Mouse (Mus musculus): Measurements from ENCODE around the gene Wnk2.

Gene Wnk2

DNA sequence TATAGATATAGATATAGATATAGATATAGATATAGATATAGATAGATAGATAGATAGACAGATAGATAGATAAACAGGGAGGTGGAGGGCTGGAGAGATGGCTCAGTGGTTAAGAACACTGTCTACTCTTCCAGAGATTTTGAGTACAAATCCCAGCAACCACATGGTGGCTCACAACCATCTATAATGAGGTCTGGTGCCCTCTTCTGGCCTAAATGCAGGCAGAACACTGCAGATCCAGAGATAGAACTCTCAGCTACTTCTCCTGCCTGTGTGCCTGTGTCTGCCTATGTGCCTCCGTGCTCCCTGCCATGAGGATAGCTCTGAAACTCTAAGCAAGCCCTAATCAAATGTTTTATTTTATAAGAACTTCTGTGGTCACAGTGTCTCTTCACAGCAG, 100.4 kb downstream of the Wnk2 start:
- no peak for DNase-seq (ENCODE audit: low read depth, low spot score)

DNA sequence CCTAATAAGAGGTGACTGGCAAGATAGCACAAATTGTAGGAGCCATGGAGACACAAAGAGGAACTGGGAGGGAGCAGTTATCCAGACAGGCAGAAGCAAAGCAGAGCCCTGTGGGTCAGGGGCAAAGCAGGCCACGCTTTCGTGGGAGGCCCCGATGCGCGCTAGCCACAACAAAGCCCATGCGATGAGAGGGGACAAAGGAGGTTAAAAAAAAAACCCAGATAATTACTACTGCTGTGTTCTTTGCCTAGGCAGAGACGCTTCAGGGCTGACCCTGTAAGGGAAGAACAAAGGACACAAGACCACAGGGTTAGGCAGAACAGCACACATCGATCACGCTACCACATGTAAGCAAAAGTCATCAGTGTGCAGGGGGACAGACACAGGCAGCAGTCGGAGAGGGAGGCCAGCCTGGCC, 103.7 kb downstream of the Wnk2 start:
- no peak for DNase-seq (ENCODE audit: low read depth, low spot score)

DNA sequence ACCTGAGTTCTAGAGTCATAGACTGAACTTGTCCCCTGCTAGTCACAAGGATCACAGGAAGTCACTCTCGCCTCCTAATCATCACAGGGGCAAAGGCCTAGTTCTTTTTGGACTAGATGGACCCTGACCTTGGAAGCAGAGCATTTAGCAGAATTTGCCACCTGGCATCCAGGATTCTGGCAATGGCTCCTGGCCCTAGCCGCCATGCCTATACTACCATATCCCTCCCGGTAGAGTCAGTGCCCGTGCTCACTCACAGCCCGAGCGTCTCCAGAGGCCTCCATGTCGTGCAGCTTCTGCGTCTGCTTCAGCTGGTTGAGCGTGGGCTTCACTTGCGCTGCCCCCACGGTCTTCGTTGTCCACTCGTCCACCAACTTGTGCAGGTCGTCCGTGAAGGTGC, 105.4 kb downstream of the Wnk2 start:
- no peak for DNase-seq (ENCODE audit: low read depth, low spot score)

DNA sequence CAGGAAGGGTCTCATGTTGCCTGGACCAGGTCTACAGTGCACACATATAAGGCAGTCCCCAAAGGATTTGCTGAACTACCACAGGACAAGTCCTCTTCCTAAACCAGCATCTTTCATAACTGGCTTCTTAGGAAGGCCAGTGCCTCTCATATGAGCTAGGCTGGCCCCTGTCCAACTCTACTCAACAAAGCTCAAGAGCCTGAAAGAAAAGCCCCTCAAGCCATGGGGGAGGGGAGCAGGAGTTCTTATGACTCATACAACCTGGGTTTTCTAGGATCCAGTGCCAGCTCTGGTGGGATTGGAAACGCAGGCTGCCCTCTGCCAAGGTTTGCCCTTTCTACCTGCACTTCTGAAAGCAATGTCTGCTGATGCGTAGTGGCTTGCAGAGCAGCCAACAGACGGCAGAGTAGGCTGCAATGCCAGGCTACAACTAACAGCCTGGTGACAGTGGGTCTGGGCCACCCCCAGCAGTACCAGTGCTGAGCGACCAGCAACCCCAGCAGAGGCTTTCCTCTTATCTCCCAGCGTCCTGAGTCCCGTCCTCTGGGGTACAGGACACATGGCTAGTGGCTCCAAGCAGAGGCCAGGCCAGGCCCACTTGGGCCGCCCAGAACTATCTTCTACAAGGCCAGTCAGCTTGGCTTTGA, 110.8 kb downstream of the Wnk2 start:
- peak; percentile 71 for DNase-seq (ENCODE audit: low read depth, low spot score)

DNA sequence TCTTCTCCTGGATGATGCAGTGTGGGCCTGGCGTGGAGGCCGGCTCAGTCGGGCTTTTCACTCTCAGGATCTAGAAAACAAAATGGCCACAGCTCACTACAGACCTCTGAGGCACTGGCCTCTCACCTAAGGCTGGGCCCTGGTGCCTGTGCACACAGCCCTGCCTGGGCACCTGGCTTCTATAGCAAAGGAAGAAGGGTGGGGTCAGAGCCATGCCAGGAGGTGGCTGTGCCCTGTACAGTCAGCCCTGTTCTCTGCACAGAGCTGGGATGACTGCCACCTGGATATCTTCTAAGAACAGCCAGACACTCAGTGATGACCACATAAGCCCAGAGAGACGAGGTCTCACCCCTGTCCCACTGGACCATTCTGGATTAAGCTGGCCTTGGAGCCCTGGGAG, 111.4 kb downstream of the Wnk2 start:
- DNase-seq (ENCODE audit: low read depth, low spot score): no peak

DNA sequence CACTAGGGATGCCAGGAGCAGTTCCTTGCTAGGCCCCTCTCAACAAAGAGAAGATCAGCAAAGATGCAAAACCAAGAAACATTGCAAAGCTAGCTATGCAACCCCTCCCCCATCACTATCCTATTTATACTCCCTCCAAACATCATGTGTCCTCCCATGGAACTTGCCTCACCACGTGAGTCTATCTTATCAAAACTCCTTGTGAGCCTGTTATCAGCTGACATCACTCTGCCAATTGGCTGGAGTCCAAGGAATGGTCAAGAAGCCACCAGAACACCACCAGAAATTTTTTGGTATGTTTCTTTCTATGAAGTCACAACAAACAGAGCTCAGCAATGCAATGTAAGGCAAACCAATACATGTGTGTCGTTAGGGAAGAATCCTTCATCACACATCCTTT, 116.8 kb downstream of the Wnk2 start:
- DNase-seq (ENCODE audit: low read depth, low spot score): no peak

DNA sequence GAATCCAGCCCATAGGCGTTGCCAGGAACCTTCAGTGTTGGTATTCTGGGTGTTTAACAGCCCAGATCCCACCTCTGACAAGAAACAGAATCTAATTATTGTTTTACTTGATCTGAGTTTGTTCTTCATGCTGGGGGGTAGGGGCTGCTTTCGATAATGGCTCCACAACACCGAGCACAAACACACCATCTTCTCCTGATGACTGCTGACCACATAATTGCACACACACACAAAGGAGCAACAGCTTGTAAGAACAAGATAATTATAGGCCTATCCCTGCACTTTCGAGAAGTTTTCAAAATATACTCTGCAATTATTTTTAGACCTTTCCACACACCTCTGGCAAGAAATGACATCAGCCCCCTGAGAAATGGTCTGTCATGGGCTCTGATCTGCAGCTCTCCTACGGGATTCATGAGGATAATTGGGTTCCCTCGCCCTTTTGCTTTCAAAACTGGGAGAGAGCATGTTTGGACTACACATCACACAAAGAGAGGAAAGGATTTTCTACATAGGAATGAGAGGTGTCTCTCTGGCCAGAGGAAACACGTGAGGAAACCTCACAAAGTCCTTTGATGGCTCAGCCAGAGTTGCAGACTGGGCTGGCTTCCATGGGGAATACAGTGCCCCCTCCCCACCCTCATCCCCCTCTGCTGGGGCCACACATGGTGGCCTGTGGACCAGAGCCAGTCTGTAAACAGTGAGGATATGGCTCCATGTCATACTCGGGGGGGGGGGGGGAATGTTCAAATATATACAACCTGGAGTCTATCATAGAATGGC, 118.9 kb downstream of the Wnk2 start:
- DNase-seq (ENCODE audit: low read depth, low spot score): no peak

DNA sequence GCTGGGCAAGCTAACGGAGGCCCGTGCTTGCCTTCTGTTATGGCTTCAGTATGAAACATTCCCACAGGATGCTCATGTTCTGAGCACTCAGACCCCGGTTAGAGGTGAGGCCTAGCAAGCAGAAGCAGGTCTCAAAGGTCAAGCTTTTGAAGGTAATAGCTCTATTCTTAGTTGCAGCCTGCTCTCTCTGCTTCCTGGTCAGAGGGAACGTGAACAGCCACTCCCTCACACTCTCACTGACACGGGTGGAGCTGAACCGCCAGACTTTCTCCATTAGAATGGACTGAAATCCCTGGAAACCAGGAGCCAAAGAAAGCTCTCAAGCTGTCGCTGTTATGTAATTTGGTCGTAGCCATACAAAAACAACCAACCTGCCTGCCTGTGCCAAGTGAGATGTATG, 120.8 kb downstream of the Wnk2 start:
- DNase-seq (ENCODE audit: low read depth, low spot score): no peak

DNA sequence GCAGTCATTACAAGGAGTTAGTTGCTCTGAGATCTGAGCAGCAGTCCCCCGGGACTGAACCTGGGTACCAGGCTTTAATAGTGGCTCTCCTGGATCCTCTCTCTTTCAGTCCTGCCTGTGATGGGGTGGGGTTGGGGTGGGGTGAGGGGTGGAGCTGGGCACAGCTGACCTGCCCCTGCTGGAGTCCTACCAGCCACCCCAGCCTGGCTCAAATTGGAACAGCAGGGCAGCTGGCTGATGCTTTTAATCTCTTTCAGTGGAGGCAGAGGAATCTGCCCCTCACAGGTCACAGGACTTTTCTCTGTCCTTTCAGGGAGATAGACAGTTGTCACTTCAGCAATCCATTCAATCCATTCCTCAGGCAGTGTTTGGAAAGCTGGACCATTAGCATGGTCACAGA, 122.3 kb downstream of the Wnk2 start:
- no peak for DNase-seq (ENCODE audit: low read depth, low spot score)

DNA sequence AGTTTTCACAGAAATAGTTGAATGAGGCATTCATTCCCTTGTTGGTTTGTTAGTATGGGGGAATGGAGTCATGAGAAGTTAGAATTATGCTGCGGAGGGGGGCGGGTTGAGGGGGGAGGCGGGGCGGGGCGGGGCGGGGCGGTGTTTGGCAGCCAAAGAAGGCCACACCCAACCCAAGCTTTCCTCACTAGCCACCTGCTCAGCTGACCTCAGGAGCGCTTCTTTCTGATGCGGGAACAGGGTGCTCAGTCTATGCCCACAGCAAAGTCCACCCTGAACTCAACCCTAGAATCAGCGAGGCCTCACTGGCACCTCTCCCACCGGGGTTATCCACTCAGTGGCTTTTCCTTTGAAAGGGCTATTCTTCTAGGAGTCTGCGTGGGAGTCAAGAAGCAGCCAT, 123.1 kb downstream of the Wnk2 start:
- no peak for DNase-seq (ENCODE audit: low read depth, low spot score)

DNA sequence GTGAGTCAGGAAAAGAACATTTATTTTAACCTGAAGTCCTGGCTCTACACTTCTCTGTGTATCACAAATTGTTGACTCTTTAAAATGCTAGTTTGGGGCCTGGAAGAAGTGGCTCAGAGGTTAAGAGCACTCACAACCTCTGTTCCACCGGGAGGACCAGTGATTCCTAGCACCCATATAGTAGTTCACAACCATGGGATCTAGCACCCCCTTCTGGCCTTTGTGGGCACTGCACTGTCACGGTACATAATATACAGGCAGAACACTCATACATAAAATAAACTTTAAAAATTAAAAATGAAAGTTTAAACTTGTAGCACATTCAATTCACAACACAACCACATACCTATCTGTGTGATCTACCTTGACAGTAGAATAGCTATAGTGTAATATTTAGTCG, 126.1 kb downstream of the Wnk2 start:
- no peak for DNase-seq (ENCODE audit: low read depth, low spot score)

DNA sequence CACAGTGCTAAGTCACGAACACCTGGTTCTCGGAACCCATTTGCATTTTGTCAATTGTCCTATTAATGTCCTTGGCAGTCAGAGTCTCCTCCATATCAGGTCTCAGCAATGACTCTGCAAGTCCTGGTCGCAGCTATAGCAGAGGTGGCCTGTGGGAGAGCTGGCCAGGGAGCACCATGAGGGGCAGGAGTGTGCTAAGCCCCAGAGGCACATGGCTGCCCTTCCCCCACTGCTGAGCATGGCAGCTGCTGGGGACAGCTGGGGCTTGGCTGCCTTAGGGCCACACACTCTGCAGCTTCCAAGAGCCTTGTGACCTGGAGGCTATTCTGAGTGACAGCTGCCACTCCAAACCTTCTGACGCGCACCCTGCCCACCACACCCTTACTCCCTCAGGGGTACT, 127.7 kb downstream of the Wnk2 start:
- DNase-seq (ENCODE audit: low read depth, low spot score): peak; percentile 69

DNA sequence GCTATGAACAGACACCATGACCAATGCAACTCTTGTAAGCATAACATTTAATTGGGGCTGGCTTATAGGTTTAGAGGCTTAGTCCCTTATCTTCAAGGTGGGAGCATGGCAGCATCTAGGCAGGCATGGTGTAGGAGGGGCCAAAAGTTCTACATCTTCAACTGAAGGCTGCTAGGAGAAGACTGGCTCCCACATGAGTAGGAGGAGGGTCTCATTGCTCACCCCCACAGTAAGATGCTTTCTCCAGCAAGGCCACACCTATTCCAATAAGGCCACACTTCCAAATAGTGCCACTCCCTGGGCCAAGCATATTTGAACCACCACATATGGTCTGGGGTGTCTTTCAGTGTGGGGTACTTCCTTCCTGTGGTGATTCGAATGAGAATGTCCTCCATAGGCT, 130.4 kb downstream of the Wnk2 start:
- no peak for DNase-seq (ENCODE audit: low read depth, low spot score)

DNA sequence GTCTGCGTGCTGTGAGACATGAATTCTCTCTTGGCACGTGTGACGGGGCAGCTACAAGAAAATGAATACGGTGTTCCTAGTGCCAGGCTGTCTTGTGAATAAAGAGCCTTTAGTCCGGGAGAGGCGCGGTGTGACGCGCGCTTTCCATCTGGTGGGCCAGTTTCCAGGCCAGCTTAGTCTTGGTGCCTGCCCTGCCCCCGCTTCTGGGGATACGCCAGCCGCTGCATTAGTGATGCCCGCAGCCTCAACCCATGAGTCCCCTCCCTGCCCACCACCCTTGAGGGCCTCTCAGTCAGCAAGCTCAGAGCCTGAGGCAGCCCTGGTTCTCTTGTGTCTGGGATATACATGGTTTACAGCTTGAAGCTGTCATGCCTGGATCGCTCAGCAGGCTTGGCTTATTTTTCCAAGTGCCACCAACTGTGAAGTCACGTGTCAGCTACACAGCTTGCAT, 131.5 kb downstream of the Wnk2 start:
- DNase-seq (ENCODE audit: low read depth, low spot score): peak; percentile 89

DNA sequence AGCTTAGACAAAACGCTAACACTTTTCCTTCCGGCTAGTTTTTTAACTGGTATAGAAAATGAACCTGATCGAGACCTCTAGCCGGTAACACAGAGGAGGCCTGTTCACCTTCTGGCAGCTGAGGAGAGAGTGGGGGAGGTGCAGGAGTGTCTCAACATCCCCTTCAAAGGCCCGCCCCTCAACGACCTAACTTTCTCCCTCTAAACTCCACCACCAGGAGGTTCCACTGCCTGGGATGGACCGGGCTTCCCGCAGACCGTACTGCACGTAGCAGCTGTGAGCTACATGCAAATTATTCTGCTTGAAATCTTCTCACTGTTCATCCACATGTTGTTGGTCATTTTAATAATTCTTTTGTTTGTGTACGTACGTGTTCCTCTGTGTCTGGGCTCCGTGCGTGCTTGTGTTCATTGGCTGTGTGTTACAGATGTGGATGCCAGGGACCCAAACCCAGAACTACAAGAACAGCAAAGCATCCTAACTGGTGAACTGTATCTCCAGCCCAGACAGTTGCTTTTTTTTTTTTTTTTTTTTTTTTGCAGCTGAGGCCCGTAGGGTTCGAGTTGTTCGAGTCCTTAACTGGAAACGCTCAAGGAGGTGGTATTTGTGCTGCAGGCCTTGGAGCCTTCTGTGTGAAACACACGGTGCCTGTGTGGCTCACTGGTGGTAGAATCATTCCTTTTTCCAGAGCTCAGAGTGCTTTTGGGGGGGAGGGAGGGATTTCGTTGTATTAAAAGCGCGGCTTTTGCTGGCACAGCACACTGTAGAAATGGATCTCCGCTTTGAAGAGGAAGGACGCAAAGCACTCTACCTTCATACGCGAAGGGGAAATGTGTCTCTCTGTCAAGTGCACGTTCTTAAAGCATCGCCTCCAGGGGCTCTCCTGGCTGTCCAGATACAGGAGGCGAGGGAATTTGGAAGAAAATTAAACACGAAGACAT, 132.2 kb downstream of the Wnk2 start:
- DNase-seq (ENCODE audit: low read depth, low spot score): no peak

DNA sequence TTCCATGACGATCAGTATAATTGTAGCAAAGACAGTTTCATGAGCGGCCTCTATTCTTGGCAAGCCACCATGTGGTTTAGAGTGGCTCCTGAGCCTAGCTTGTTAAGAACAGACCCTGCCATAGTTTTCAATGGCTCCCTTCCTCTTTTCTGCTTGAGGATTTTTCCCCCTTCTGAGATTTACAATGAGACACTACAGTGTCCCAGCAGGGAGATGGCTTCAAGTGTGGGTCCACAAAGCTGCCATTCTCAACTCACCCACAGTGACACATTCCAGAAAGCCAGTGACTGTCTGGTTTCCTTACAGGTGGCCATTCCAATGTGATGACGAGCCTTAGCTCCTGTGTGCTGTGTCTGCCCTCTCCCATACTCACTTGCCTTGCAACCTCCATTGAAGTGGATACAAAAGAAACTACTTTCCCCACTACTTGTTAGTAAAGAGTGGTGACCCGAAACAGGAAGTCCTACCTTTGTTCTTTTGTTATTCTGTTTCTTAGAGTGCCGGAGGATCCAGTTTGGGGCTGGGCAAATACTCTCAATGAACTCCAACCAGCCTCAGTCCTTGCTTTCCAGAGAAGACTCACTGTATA, 134.5 kb downstream of the Wnk2 start:
- DNase-seq (ENCODE audit: low read depth, low spot score): no peak

DNA sequence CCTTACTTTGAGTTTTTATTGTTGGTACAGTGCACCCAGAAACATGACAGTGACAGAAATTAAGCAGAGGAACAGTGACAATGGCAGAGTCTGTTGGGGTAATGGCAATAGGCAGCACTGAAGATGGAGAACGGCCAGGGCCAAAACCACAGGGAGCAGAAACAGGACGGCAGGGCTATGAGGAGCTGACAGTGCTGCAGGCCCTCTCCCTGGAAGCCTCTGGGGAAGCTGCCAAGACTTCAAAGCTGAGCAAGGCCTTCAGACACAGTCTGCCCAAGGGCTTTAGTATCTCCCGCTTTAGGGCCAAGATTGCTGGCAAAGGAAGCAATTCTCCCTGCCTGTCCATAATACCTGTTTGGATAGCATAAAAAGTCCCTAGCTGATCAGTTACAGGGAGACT, 146.1 kb downstream of the Wnk2 start:
- DNase-seq (ENCODE audit: low read depth, low spot score): no peak

DNA sequence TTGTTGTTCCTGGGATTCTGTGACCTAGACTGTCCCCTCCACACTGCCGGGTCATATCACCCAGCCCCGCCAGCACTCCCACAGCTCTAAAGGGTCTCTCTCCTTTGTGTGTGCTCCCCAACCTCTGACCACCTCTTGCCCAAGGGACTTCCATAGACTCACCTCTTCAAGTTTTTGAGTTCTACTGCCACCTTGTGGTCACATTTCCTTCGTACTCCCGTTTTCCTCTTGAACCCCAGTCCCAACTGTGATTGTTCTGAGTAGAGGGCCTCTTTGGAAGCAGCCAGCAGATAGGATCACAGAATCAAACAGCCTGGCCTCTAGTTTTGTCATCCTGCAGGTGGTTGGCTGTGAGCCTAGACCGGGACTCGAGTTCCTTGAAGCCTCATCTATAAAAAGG, 149.2 kb downstream of the Wnk2 start:
- peak; percentile 73 for DNase-seq (ENCODE audit: low read depth, low spot score)

DNA sequence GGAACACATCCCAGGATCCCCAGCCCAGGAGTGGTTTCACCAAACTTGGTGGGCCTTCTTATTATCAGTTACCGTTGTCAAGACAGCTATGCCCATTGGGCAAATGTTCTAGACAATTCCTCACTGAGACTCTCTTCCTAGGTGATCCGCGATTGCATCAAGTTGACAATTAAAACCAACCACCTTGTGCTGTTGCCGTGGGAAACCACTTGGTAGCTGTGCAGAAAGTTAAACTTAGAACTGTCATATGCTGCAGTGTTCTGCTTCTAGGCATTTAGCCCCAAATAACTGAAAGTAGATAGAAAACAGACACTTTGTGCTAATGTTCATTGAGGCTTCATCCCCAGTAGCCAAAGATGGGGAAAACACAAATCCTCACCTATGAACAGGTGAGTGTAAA, 151.1 kb downstream of the Wnk2 start:
- DNase-seq (ENCODE audit: low read depth, low spot score): no peak

DNA sequence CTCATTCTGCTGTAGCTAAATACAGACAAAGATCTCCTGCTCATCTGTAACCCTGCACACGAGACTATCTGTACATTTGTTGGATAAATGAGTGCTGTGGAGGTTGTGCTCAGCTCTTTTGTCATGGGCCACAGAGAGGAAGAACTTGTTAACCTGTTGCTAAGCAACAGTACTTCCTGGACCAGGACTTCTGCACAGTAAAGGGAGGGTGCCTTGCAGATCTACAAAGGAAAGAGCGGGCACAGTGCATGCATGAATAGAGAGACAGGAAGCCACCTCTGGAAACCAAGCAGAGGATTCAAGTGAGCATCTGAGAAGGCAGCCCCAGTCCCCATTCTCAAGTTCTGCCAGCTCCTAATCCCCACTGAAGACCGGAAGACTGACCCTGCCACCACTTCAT, 152.9 kb downstream of the Wnk2 start:
- no peak for DNase-seq (ENCODE audit: low read depth, low spot score)

DNA sequence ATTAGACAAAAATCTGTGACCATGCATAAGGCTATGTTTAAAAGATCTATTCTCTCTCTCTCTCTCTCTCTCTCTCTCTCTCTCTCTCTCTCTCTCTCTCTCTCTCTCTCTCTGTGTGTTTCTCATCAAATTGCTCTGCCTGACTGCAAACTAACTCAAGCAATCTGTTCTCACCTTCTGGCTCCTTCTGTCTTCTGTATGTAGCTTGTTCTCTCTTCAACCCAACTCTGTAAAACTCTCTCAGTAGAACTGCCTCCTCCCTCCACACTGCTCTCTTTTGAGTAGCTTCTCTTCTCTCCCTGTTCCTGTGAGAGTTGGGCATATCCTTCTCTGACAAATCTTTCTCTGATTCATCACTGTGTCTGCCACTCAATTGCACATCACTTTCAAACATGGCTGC, 154.9 kb downstream of the Wnk2 start:
- no peak for DNase-seq (ENCODE audit: low read depth, low spot score)

DNA sequence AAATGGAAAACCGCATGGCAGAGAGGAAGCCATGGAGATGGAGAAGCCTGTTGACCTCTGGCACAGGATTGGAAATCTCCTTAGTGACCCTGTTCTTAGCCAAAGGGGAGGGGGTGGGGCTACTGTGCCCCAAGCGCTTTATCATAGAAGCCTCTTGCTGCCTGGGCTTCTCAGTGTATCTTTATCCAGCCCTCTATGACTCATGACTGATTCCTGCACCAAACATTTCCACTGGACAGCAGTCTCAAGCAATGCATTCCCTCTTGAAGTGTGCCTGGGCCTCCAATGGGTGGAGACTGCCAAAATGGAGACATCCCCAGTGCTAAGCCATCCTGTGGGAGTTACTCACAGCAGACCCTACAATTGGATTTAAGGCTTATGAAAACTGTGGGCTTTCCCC, 157.7 kb downstream of the Wnk2 start:
- DNase-seq (ENCODE audit: low read depth, low spot score): no peak

All from retina, postnatal 7 days (tissue).